Mouse (Mus musculus): Measurements from ENCODE around the gene Scgb1a1.
"Not testable (repeated sequence)": the region's sequence is repeated elsewhere in the genome, so short reads cannot be mapped to it uniquely, and the experiment has no call there.

Gene Scgb1a1

DNA sequence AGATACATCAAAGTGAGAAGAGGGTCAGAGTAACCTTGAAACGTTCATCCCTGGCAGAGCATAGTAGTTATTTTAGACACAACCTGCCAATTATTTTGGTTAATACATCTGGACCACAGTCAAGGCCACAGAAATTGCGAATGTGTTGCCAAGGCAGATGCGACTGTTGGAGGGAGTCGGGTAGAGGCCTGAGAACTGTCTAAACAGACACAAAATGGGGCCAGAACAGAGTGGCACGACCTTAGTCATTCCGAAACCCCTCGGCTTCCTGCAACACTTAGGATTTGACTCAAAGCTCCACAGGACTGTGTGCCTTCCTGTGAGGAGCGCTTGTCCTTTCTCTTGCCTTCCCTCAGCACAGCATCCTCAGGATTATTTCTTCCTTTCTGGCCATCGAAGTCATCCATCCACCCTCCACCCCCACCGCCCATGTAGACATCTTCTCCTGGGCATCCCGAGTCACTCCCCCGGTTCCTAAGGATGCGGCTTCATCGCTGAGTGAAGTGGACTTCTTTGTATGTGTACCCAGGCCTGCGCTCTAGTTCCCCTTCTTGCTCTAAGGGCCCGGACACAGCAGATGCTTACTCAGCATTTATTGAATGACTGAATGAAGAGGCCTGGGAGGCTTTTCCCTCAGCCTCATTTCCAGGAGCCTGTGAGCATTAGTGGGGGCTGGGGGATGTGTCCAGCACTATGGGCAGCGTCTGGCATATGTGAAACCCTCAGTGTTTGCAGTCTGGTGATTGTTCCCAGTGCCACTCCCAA lies 12.7 kb upstream of the Scgb1a1 start:
- DNase-seq (ENCODE audit: low read depth, low spot score) = no peak

DNA sequence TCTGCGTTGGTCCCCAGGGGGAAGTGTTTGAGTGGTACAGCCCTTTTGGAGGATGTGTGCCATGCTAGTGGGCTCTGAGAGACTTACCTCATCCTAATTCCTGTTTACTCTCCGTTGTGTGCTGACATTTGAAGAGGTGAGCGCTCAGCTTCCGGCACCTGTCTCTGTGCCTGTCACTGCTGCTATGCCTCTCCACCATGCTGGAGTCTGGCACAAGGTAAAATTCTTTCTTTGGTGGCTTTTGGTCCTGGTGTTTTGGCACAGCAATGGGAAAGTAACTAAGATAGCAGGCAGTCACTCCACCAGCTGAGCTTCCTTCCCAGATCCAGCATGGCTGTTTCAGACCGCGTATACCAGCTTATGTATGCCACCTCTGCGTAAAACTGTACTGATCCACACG lies 12.0 kb upstream of the Scgb1a1 start:
- no peak for DNase-seq (ENCODE audit: low read depth, low spot score)

DNA sequence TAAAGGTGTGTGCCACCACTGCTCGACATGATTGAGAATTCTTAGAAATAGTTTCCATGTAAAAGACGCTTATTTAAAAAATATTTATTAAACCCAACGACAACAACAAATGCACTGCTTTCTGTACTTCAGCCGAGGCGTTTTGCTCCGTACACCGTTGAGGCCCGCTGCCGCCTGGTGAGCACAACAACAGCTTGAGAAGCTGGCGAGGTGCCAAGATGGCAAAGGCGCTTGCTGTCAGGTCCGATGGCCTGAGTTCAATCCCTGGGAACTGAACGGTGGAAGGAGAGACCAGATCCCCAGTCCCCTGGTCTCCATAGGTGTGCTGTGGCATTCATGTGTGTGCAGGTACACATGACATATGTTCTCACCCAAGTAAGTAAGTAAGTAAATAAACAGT lies 9.7 kb upstream of the Scgb1a1 start:
- DNase-seq (ENCODE audit: low read depth, low spot score) = no peak

DNA sequence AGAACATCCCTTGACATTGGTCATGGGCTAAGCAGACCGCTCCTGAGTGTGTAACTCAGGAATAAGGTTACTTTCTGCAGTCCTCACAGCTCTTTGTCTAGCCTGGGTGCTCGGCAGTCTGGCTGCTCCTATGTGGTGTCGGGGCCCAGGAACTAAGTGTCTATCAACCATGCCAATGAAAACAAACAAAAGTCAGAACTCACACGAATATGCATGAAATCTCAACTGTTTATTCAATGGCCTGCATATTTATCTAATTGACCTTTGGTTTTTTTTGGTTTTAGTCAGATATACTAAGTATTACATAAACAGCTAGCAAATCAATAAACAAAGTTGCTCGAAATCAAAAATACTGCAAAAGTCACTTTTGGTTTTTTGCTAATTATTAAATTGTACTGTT lies 7.4 kb upstream of the Scgb1a1 start:
- DNase-seq (ENCODE audit: low read depth, low spot score) = no peak

DNA sequence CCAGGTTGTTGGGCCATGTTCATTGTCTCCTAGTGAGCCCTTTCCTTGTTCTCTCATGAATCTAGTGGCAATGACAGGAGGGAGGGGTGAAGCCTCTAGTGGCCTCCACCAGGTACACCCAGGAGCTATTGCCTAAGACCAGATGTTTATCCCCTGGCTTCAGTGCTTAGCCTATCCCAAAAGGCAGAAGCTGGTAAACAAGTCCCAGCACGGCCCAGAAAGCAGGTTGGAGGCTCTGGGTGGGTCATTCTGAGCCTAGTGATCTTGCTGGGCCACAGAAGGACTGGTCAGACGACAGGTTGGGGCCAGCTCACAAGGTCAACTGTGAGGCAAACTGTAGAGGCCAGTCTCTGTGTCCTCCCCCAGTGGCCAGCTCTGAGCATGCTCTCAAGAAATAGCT lies 3.0 kb upstream of the Scgb1a1 start:
- DNase-seq (ENCODE audit: low read depth, low spot score) = no peak

DNA sequence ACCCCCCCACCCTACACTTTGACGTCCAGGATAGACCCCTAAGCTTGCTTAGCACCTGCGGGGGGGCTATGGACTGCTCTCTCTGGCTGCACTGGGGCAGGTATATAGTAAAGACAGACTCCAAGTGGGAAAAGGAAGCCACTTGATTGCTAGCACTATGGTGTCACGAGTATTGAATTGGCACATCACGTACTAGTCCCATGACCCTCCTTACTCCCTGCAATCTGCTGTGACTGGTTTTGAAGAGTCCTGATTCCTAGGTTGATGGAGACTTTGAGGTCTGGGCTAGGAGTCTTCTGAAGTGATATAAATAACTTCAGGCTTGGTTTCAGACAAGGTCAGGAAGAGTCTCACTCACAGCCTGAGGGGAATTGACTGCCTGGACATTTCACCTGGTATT lies 2.4 kb upstream of the Scgb1a1 start:
- no peak for DNase-seq (ENCODE audit: low read depth, low spot score)

DNA sequence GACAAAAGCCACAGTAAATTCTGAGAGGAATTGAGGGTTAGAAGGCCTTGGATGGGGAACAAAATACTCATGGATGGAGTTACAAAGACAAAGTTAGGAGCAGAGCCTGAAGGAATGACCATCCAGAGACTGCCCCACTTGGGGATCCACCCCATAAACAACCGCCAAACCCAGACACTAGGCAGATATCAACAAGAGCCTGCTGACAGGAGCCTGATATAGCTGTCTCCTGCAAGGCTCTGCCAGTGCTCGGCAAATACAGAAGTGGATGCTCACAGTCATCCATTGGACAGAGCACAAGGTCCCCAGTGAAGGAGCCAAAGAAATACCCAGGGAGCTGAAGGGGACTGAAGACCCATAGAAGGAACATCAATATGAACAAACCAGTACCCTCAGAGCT lies 3.9 kb downstream of the Scgb1a1 start:
- DNase-seq (ENCODE audit: low read depth, low spot score) = not testable (repeated sequence)

DNA sequence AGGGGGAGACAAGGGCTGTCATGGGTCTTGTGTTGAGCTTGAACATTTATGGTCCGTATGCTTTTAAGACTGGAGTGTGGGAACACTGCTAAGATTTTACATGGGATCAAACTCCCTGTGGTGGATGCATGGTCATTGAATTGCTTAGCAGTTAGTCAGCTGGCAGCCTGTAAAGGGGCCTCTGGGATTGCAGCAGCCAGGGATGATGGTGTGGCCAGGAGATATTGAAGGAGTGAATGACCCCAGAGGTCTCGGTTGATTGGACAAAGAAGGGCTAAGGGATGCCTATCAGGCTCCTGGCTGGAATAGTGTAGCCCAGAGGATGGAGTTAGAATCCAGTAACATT lies 4.8 kb downstream of the Scgb1a1 start:
- DNase-seq (ENCODE audit: low read depth, low spot score) = no peak

DNA sequence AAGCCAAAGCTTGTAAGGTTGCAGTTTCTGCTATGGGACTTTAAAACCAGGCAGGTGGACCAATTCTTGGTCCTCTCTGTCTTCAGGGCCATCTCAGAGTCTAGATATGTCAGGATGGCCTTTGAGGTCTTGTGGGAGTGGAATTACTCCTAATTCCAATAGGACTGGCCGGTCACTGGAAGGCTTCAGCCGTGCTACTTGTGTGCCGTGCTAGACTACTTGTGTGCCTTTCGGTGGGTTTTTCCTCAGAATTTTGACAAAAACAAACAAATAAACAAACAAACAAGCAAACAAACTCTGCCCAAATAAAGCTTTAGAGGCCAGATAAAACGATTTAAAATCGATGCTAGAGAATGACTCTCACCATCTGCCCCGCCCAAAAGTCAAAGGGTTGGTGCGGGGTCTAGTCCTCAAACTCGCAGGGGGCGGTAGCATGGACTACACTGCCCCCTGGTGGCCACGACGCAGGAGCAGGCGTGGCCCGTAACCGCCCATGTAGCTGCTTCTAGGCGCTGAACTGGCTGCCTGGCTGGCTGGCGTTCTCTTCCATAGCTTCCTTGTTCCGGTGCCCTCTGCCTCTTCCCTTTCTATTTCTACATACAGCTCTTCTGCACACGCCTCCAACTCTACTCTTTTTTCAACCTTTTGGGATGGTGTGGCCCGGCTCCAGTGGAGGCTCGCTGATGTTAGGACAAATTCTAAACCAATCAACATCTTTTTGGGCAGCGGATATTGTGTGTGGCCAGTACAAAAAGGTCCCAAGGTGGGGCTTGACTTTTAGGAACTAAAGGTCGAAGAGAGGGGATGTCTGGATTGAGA lies 5.4 kb downstream of the Scgb1a1 start:
- DNase-seq (ENCODE audit: low read depth, low spot score) = peak; percentile 66

DNA sequence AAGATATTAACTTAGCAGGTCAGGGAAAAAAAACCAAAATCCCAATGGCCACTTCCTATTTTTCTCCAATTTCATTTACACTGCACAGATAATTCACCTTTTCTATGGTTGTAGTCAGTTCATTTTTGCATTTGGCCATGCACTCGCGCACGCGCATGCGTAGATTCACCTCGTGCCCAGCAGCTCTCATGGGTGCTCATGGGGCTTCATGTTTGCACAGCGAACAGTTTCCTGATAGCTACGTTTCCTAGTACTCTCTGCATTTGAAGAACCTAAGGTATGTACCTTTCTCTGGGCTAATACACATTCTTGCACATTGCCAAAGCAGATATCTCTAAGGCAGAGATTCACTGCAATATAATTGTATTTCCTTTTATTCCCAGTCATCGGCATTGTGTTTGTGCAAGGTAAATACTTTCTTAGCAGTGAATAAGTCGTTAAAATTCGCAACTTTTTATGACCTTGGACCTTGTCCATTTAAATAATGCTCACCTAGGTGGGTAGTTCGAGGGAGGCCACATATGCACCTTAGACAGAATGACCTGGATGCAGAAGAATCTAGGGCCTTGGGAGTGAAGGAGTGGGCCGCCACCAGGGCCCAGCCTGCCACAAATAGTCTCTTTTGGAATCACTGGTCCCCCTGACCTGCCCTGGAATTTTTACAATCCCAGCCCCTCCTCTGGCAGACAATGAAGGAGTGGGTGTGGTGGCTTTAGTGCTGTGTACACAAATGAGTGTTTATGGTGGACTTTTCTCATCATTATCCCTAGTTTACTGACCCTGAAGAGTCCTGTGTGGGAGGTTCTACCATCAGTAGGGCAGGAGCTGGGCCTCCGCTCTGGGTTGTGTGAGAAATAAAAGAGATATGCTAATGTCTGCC lies 6.2 kb downstream of the Scgb1a1 start:
- no peak for DNase-seq (ENCODE audit: low read depth, low spot score)

DNA sequence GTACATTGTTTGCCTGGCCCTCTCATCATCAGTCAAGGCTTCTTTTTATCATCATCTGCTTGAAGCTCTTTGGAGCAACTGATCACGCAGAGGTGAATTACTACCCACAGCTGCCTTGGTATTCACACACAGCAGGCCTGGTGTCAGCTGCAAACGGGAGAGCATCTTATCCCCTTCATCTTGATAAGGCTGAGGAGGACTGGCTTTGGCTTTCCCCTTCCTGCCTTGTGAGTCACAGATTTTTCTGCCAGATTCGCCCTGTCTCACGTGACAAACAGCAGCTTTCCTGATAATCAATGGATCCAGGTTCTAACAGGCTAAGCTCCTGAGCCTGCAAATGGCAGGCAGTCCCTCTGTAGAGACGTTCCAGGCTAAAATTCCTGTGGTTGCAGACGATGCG lies 7.8 kb downstream of the Scgb1a1 start:
- DNase-seq (ENCODE audit: low read depth, low spot score) = no peak

DNA sequence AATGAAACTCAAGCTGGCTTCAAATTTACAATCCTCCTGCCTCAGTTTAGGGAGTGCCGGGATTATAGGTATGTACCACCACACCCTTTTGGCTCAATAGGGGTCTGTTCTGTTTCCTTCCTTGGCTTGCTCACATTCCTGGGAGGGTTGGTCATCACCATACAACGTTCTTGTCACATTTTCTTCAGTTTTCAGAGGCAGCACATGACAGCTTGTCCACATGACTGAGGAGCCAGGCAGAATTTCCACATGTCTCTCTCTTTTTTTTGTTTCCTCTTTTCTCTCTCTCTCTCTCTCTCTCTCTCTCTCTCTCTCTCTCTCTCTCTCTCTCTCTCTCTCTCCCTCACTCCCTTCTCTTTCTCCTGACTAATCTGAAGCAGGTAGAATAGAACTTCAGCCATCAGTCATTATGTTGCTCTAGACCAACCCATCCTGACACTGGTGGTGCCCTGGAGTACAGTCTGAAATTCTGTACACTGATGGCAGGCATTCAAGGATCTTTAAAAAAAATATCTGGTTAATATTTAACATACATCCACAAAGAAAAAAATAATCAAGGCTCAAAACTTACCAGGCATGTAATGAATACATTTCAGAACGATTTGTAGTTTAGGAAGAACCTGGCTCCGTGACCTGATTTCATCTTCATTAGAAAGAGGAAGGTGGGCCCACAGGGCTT lies 10.6 kb downstream of the Scgb1a1 start:
- no peak for DNase-seq (ENCODE audit: low read depth, low spot score)

DNA sequence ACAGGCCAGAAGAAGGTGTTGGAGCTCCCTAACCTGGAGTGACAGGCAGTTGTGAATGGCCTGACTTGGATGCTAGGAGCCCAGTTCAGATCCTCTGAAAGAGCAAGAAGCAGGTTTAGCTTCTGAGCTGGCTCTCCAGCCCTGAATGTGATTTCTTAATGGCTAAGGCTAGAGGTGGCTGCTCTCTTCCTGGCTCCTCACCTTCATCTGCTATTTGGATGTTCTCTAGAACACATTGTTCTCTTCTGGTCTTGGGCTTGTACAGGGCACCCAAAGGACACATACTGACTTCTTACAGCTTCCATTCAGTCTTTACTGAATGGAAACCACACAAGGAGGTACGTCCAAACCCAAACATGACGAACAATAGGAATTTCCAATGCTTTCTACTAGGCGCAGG lies 11.7 kb downstream of the Scgb1a1 start:
- DNase-seq (ENCODE audit: low read depth, low spot score) = no peak

DNA sequence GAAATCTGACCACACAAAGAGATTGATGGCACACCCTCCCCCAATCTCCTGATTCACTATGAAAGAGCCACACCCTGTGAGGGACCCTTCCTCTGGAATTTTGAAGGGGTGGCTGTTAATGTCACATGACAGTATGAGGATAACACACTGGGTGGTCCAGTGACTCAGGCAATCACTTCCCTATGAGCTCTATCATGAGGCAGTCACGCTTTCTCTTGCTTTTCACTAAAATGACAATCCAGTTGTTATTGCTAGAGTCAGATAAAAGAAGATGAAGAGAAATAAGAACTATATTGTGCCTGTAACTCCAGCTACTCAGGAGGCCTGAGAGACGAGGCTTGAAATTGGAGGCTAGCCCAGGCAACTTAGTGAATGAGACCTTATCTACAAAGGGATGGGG lies 12.2 kb downstream of the Scgb1a1 start:
- no peak for DNase-seq (ENCODE audit: low read depth, low spot score)

DNA sequence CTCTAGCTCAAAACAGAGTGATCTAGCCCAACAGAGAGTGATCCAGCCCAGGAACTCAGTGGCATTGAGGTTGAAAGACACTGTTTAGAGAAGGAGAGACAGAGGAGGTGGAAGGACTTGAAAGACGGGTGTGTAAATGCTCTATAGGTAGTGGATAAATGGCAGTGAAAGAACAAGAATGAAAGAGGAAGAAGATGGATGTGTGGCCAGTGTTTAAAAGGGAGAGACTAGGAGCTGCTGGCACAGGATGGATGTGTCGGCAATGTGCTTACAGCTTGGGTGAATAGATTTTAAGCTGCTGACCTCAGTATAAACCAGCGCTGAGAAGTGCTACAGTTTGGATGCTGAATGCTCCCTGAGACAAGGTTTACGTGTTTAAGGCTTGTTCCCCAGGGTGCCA lies 13.3 kb downstream of the Scgb1a1 start:
- DNase-seq (ENCODE audit: low read depth, low spot score) = no peak

DNA sequence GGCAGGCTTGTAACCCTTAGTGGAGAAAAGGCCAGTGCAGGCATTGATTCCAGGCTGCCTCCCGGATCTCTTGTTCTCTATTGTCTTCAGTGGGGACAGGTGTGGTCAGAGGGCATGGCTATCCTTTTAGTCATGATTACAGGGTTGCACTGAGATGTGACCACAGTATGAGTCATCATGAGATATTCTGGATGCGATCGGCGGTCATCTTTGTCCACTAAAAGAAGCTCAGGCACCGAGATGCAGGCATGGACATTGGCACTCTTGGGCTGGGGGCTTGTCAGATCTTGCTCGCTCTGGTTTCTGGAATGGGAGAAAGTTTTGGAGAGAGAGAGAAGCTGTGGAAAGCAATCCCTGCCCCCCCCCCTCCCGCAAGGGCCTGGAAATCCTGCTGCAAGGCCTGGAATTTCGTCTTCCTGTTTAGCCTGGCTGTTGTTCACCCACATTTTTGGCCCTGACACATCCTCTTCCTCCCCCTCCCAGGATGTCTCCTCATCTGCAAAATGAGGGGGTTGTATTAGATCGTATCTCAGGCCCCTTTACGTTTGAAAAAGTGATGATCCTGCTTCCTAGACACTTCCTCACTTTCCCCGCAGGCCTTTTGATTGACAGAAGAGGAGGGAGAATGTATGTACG lies 13.9 kb downstream of the Scgb1a1 start:
- DNase-seq (ENCODE audit: low read depth, low spot score) = no peak

DNA sequence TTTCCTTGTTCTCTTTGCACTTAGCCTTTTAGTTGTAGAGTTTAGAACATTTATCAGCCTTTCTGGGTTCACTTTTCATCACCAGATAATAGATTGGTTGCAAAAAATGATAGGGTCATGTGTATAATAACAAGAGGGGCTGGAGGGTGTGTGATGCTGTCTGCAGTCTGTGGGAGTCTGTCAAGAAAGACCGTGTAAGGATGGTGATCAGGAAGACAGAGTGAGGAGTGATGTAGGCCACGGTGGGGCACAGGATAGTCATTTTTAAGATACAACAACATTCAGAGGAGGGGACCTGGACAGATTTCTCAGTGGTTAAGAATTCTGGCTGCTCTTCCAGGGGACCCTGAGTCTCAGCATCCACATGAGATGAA lies 15.6 kb downstream of the Scgb1a1 start:
- no peak for DNase-seq (ENCODE audit: low read depth, low spot score)

DNA sequence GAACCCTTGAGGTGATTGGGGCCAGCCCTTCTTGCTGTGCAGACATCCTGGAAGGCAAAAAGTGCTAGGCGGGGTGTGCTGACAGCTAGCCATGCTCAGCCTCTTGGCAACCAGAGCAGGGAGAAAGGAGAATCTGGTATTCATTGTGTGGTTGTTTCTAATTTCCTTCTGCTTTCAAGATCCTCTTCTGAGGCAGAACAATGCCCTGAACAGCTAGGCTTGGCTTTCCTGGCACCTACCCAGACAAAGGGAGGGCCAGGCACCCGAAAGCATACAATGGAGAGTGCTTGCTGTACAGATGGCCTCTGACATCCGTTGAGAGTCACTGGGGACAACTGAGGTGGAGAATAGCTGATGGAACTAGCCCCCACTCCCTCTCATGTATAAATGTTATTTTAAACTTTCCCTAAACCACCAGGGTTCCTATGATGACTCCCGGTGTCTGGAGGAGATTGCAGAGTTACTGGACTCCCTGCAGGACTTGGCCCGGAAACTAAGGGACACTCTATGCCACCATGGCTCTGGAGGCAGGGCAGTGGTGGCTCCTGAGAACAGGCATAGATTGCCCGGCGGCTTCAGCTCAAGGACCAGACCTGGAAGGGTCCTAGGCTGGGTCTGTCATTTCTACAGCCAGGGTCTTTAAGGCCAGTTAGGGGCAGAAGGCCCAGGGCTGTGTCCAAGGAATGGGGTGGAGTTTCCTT lies 16.2 kb downstream of the Scgb1a1 start:
- no peak for DNase-seq (ENCODE audit: low read depth, low spot score)

DNA sequence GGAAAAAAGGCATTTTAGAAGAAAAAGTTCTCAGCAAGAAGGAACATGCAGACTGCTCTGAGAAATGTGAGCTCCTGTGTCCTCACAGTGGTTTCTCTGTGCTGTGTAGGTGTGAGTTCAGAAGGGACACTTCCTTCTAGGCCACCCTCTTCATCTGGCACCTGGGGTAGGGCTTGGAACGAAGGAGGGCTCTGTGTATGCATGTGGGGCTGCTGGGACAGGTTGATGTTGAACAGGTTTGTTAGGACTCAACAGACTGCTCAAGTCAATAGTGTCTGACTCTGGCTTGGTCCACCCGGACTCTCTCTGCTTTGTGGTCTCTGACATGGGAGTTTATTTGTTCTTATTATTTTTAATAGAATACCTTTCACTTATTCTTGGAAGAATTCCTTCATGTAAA lies 17.4 kb downstream of the Scgb1a1 start:
- DNase-seq (ENCODE audit: low read depth, low spot score) = no peak

DNA sequence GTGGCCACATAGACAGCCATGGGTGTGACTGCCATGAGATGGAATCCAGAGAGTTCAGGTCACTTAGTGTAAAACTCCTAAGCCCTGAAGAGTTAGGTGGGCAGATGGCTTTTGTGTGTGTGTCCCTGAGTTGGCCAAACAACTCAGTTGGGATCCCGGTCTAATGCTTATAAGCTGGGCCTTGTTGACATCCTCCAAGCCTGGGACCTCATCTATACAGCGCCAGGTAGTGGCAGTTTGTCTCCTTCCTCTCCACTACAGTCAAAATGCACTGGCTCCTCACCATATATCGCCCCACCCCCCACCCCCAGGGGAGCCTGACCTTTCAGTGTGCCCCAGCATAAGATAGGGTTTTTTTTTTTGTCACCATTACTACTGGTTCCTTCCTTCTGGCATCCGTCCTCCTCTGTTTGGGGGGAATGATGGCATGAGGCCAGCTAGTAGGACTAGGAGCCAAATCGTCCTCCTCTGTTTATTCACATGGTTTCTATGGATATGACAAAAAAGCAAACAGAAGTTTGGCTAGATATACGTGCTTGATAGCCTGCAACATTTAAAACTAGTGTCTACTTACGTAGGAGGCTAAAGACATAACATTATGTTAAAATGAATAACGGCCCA lies 18.0 kb downstream of the Scgb1a1 start:
- no peak for DNase-seq (ENCODE audit: low read depth, low spot score)

All from retina, postnatal 7 days (tissue).